Mouse (Mus musculus): ENCODE results near the gene Anks1. TPM values are rescaled to one million over a fixed set of nuclear protein-coding genes. Genes with fewer than 3 reads are reported as not detected.

Gene Anks1
- polyA plus RNA-seq, 1 experiment, result 16.1 TPM

- Histone ChIP-seq H3K27ac (ENCODE audit: control insufficient read depth, insufficient read depth, low read depth, low read length) (no peak overlapping the region), H3K27me3 (ENCODE audit: control insufficient read depth, insufficient read depth, low read length) (no peaks in the 10 kb centered on the region), H3K4me3 (ENCODE audit: control insufficient read depth, low read depth, low read length) (no peak overlapping the region), H3K36me3 (ENCODE audit: control insufficient read depth, insufficient read depth, low read length) (no peaks in the 10 kb centered on the region), H3K4me1 (ENCODE audit: control insufficient read depth, insufficient read depth, low read length) (no peaks in the 10 kb centered on the region)
- TF ChIP-seq POLR2A (IDR thresholded peaks at IDR 0.05; ENCODE audit: control insufficient read depth, low read depth, low read length) (no peak), CTCF (IDR thresholded peaks at IDR 0.05; ENCODE audit: control insufficient read depth, insufficient read depth, insufficient replicate concordance, low read depth, low read length) (no peak)
Measured at GRCm38 (mm10) chr17:28021911-28022310, 112.8 kb downstream of the Anks1 start.

GRCm38 (mm10) chr17:28022854-28023655 lies 113.9 kb downstream of the Anks1 start:
- H3K36me3 ChIP-seq (ENCODE audit: control insufficient read depth, insufficient read depth, low read length), result no peaks in the 10 kb centered on the region
- TF ChIP-seq CTCF (IDR thresholded peaks at IDR 0.05; ENCODE audit: control insufficient read depth, insufficient read depth, insufficient replicate concordance, low read depth, low read length) (no peak), POLR2A (IDR thresholded peaks at IDR 0.05; ENCODE audit: control insufficient read depth, low read depth, low read length) (no peak)
- no peaks in the 10 kb centered on the region for H3K27me3 ChIP-seq (ENCODE audit: control insufficient read depth, insufficient read depth, low read length)
- no peak overlapping the region for H3K4me3 ChIP-seq (ENCODE audit: control insufficient read depth, low read depth, low read length)
- no peak overlapping the region for H3K27ac ChIP-seq (ENCODE audit: control insufficient read depth, insufficient read depth, low read depth, low read length)
- H3K4me1 ChIP-seq (ENCODE audit: control insufficient read depth, insufficient read depth, low read length), result no peaks in the 10 kb centered on the region; the same call in 1 of the 2 replicates

DNA sequence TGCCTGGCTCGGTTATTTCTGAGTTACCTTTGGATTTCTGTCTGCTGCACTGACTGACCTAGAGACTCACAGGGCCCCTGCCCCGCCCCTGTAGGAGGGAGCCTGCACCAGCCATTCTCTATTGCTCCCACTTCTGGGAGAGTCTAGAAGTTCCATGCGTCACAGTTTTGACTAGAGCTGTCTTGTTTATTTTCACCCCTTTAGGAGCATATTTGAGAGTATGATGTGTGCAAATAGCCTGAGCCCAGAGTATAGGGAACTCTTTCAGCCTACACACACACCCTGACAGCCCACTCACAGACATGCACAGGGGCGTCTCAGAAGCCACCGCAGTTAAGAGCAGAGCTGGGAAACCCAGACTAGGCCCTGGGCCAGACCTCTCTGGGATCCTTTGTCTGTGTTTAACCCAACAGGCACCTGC lies 116.4 kb downstream of the Anks1 start:
- no peak for TF ChIP-seq CTCF (IDR thresholded peaks at IDR 0.05; ENCODE audit: control insufficient read depth, insufficient read depth, insufficient replicate concordance, low read depth, low read length)
- TF ChIP-seq POLR2A (IDR thresholded peaks at IDR 0.05; ENCODE audit: control insufficient read depth, low read depth, low read length), result no peak
- Histone ChIP-seq H3K4me3 (ENCODE audit: control insufficient read depth, low read depth, low read length) (no peak overlapping the region), H3K27me3 (ENCODE audit: control insufficient read depth, insufficient read depth, low read length) (no peaks in the 10 kb centered on the region), H3K4me1 (ENCODE audit: control insufficient read depth, insufficient read depth, low read length) (peaks cover 6% of the 10 kb centered on the region), H3K27ac (ENCODE audit: control insufficient read depth, insufficient read depth, low read depth, low read length) (no peak overlapping the region), H3K36me3 (ENCODE audit: control insufficient read depth, insufficient read depth, low read length) (no peaks in the 10 kb centered on the region)

DNA sequence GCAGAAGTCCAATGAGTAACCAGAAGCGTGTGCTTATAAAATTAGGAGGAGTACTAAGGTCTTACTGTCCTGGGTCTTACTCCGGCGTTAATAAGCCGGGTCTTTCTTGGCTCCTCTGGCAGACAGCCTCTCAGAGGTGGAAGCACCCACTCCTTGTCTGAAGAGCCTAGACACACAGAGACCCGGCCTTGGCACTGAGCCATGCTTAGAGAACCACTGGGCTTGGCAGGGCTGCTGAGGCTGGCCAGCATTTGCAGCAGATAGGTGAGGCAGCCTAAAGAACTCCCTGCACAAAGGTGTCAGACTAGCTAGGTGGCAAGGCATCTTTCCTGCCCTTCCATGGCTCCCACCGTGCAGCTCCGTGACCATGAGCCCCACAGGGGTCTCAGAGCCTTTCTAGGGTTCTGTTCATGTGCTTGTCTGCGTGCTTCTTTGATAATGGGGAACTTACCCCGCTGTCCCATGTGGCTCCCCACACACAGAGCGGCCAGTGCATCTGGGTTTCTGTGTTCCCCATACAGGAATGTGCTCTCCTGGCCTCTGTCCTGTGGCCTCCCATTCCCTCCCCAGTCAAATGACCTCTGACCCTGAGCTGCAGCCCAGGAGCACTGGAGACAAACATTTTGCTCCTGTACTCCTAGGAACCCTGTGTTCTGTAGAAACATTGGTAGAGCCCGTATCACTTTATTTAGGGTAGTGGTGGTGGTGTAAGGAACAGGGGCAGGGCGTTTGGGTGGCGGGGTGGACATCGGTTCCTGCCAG lies 117.2 kb downstream of the Anks1 start:
- H3K36me3 ChIP-seq (ENCODE audit: control insufficient read depth, insufficient read depth, low read length), result no peaks in the 10 kb centered on the region
- H3K27ac ChIP-seq (ENCODE audit: control insufficient read depth, insufficient read depth, low read depth, low read length), result no peak overlapping the region
- H3K4me3 ChIP-seq (ENCODE audit: control insufficient read depth, low read depth, low read length), result no peak overlapping the region
- H3K4me1 ChIP-seq (ENCODE audit: control insufficient read depth, insufficient read depth, low read length), result peaks cover 6% of the 10 kb centered on the region
- H3K27me3 ChIP-seq (ENCODE audit: control insufficient read depth, insufficient read depth, low read length), result no peaks in the 10 kb centered on the region
- no peak for TF ChIP-seq POLR2A (IDR thresholded peaks at IDR 0.05; ENCODE audit: control insufficient read depth, low read depth, low read length)
- no peak for TF ChIP-seq CTCF (IDR thresholded peaks at IDR 0.05; ENCODE audit: control insufficient read depth, insufficient read depth, insufficient replicate concordance, low read depth, low read length)

- Histone ChIP-seq H3K4me3 (ENCODE audit: control insufficient read depth, low read depth, low read length) (no peak overlapping the region), H3K27me3 (ENCODE audit: control insufficient read depth, insufficient read depth, low read length) (no peaks in the 10 kb centered on the region), H3K27ac (ENCODE audit: control insufficient read depth, insufficient read depth, low read depth, low read length) (no peak overlapping the region), H3K36me3 (ENCODE audit: control insufficient read depth, insufficient read depth, low read length) (no peaks in the 10 kb centered on the region), H3K4me1 (ENCODE audit: control insufficient read depth, insufficient read depth, low read length) (peaks cover 6% of the 10 kb centered on the region)
- TF ChIP-seq POLR2A (IDR thresholded peaks at IDR 0.05; ENCODE audit: control insufficient read depth, low read depth, low read length), result no peak
- no peak for TF ChIP-seq CTCF (IDR thresholded peaks at IDR 0.05; ENCODE audit: control insufficient read depth, insufficient read depth, insufficient replicate concordance, low read depth, low read length)
Measured at GRCm38 (mm10) chr17:28027197-28027596, 118.1 kb downstream of the Anks1 start.

DNA sequence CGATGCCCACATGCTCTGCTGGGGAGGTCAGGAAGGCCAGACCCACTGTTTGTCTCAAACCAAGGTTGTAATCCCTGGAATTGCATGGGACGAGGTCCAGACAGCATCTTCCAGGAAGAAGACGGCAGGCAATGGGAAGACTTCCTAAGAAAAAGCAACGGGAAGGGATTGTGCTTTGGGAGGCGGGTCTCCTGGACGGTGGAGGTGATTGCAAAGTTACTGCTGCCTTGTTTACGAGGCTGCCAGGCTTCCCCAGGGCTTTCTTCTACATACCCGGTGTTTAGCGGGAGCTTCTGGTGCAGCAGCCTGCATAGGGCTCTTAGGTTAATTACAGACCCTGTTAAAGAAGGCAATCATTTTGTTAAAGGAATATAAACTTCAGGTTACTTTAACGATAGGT lies 119.1 kb downstream of the Anks1 start:
- TF ChIP-seq CTCF (IDR thresholded peaks at IDR 0.05; ENCODE audit: control insufficient read depth, insufficient read depth, insufficient replicate concordance, low read depth, low read length) (no peak), POLR2A (IDR thresholded peaks at IDR 0.05; ENCODE audit: control insufficient read depth, low read depth, low read length) (no peak)
- Histone ChIP-seq H3K4me3 (ENCODE audit: control insufficient read depth, low read depth, low read length) (no peak overlapping the region), H3K4me1 (ENCODE audit: control insufficient read depth, insufficient read depth, low read length) (peaks cover 6% of the 10 kb centered on the region), H3K27me3 (ENCODE audit: control insufficient read depth, insufficient read depth, low read length) (no peaks in the 10 kb centered on the region), H3K36me3 (ENCODE audit: control insufficient read depth, insufficient read depth, low read length) (no peaks in the 10 kb centered on the region), H3K27ac (ENCODE audit: control insufficient read depth, insufficient read depth, low read depth, low read length) (no peak overlapping the region)

- H3K27ac ChIP-seq (ENCODE audit: control insufficient read depth, insufficient read depth, low read depth, low read length), result no peak overlapping the region
- H3K36me3 ChIP-seq (ENCODE audit: control insufficient read depth, insufficient read depth, low read length), result no peaks in the 10 kb centered on the region
- no peak overlapping the region for H3K4me3 ChIP-seq (ENCODE audit: control insufficient read depth, low read depth, low read length)
- peaks cover 6% of the 10 kb centered on the region for H3K4me1 ChIP-seq (ENCODE audit: control insufficient read depth, insufficient read depth, low read length)
- no peak for TF ChIP-seq CTCF (IDR thresholded peaks at IDR 0.05; ENCODE audit: control insufficient read depth, insufficient read depth, insufficient replicate concordance, low read depth, low read length)
- no peak for TF ChIP-seq POLR2A (IDR thresholded peaks at IDR 0.05; ENCODE audit: control insufficient read depth, low read depth, low read length)
- H3K27me3 ChIP-seq (ENCODE audit: control insufficient read depth, insufficient read depth, low read length), result no peaks in the 10 kb centered on the region
Measured at GRCm38 (mm10) chr17:28029308-28029707, 120.2 kb downstream of the Anks1 start.
